In genomic region chr1:55031026-55031779, GRCm38 (mm10) we compare ENCODE assay signal across 18 mouse cellular contexts. TPM values are rescaled to one million over a fixed set of nuclear protein-coding genes. Genes with fewer than 3 reads are reported as not detected.
DNase-seq lines count a peak whose midpoint lies in the region; ATAC-seq and TF ChIP-seq lines count a peak whose summit lies in the region.
"Had no signal": no experiment of that assay in that cellular context is flagged by ENCODE, and none has a peak within 500 bp of the region (broad histone marks: within the 10 kb centered on the region; RNA-seq: fewer than 3 reads in every experiment).

No protein-coding gene starts in this region.

- DNase-seq in testis, postnatal 10 days (ENCODE audit: low spot score) = no peak
- no peak for DNase-seq in liver, embryonic 11.5 days (ENCODE audit: low spot score)
- no peak for DNase-seq in gastrocnemius, postnatal 36 days
- DNase-seq: adrenal gland, adult 2 months; cerebellum, adult 8-10 months; heart, adult 18-20 months; lung, adult 18-20 months; right cerebral cortex, postnatal 25 days; thymus, postnatal 36 days had no signal

- TF ChIP-seq POLR2A in testis, adult 2 months (IDR thresholded peaks at IDR 0.05; ENCODE audit: control insufficient read depth, low read depth, low read length) = no peak

- no peak overlapping the region for H3K9ac ChIP-seq in liver, embryonic 11.5 days (ENCODE audit: low read depth, low read length)
- no peak overlapping the region for H3K9ac ChIP-seq in heart, embryonic 12.5 days
- H3K9ac ChIP-seq in forebrain, embryonic 15.5 days (replicated peaks) = no peak overlapping the region
- H3K9ac ChIP-seq: kidney, embryonic 15.5 days; midbrain, embryonic 12.5 days had no signal

- TF ChIP-seq CTCF in testis, adult 2 months (IDR thresholded peaks at IDR 0.05; ENCODE audit: control insufficient read depth, insufficient read depth, insufficient replicate concordance, low read depth, low read length) = no peak

- no peak overlapping the region for H3K4me3 ChIP-seq in testis, adult 2 months (ENCODE audit: control insufficient read depth, low read depth, low read length)
- no peak overlapping the region for H3K4me3 ChIP-seq in liver, embryonic 11.5 days (ENCODE audit: low read depth, low read length)
- no peak overlapping the region for H3K4me3 ChIP-seq in heart, embryonic 12.5 days
- H3K4me3 ChIP-seq in forebrain, embryonic 15.5 days = no peak overlapping the region
- H3K4me3 ChIP-seq: embryonic facial prominence, embryonic 10.5 days; kidney, embryonic 15.5 days; midbrain, embryonic 12.5 days had no signal

- no peaks in the 10 kb centered on the region for H3K27me3 ChIP-seq in testis, adult 2 months (ENCODE audit: control insufficient read depth, insufficient read depth, low read length)
- no peaks in the 10 kb centered on the region for H3K27me3 ChIP-seq in liver, embryonic 11.5 days (replicated peaks; ENCODE audit: control insufficient read depth, insufficient read depth, low read length)
- no peaks in the 10 kb centered on the region for H3K27me3 ChIP-seq in heart, embryonic 12.5 days (replicated peaks)
- H3K27me3 ChIP-seq in forebrain, embryonic 15.5 days = no peaks in the 10 kb centered on the region
- H3K27me3 ChIP-seq: kidney, embryonic 15.5 days; midbrain, embryonic 12.5 days had no signal

- no peaks in the 10 kb centered on the region for H3K36me3 ChIP-seq in testis, adult 2 months (ENCODE audit: control insufficient read depth, insufficient read depth, low read length)
- no peaks in the 10 kb centered on the region for H3K36me3 ChIP-seq in liver, embryonic 11.5 days (ENCODE audit: control insufficient read depth, insufficient read depth, low read length)
- no peaks in the 10 kb centered on the region for H3K36me3 ChIP-seq in heart, embryonic 12.5 days
- no peaks in the 10 kb centered on the region for H3K36me3 ChIP-seq in forebrain, embryonic 15.5 days
- H3K36me3 ChIP-seq: embryonic facial prominence, embryonic 10.5 days; kidney, embryonic 15.5 days; midbrain, embryonic 12.5 days had no signal

- intact Hi-C loops in gastrocnemius, postnatal 36 days (cut with DNase I) = no loop called here

- peak; percentile 60 for ATAC-seq in liver, embryonic 11.5 days (replicated peaks; ENCODE audit: low FRiP score)
- peak; percentile 74 for ATAC-seq in megakaryocyte-erythroid progenitor cell, adult 5-6 weeks (replicated peaks; ENCODE audit: low FRiP score, low TSS enrichment, poor library complexity, severe bottlenecking)
- no peak for ATAC-seq in heart, embryonic 12.5 days (ENCODE audit: insufficient number of reproducible peaks, low FRiP score)
- no peak for ATAC-seq in forebrain, embryonic 15.5 days (replicated peaks)
- ATAC-seq: hindbrain, embryonic 16.5 days; intestine, postnatal 0 days had no signal

- peak overlapping the region; percentile 21 for H3K4me2 ChIP-seq in liver, embryonic 11.5 days
- H3K4me2 ChIP-seq in heart, embryonic 12.5 days = no peak overlapping the region
- H3K4me2 ChIP-seq in forebrain, embryonic 15.5 days (replicated peaks) = no peak overlapping the region
- H3K4me2 ChIP-seq: kidney, embryonic 15.5 days; midbrain, embryonic 12.5 days had no signal

- no peaks in the 10 kb centered on the region for H3K9me3 ChIP-seq in liver, embryonic 11.5 days (ENCODE audit: control insufficient read depth, low read length)
- no peaks in the 10 kb centered on the region for H3K9me3 ChIP-seq in heart, embryonic 12.5 days (replicated peaks)
- no peaks in the 10 kb centered on the region for H3K9me3 ChIP-seq in forebrain, embryonic 15.5 days
- H3K9me3 ChIP-seq: embryonic facial prominence, embryonic 10.5 days; kidney, embryonic 15.5 days; midbrain, embryonic 12.5 days had no signal

- no peaks in the 10 kb centered on the region; the same call in 1 of the 2 replicates for H3K4me1 ChIP-seq in testis, adult 2 months (ENCODE audit: control insufficient read depth, insufficient read depth, low read length)
- peaks cover 12% of the 10 kb centered on the region for H3K4me1 ChIP-seq in liver, embryonic 11.5 days (replicated peaks; ENCODE audit: control insufficient read depth, insufficient read depth, low read length)
- H3K4me1 ChIP-seq in heart, embryonic 12.5 days (replicated peaks) = no peaks in the 10 kb centered on the region
- H3K4me1 ChIP-seq in forebrain, embryonic 15.5 days = peaks cover 4% of the 10 kb centered on the region; the same call in 1 of the 2 replicates
- H3K4me1 ChIP-seq: embryonic facial prominence, embryonic 10.5 days; kidney, embryonic 15.5 days; midbrain, embryonic 12.5 days had no signal

- peak overlapping the region; percentile 21; the same call in 1 of the 2 replicates for H3K27ac ChIP-seq in testis, adult 2 months (ENCODE audit: control insufficient read depth, insufficient read depth, low read depth, low read length)
- 0 out of 2 replicates have a peak overlapping the region, but pooled peaks have one; percentile 34 for H3K27ac ChIP-seq in liver, embryonic 11.5 days (ENCODE audit: low read depth, low read length)
- H3K27ac ChIP-seq in heart, embryonic 12.5 days (ENCODE audit: poor library complexity, severe bottlenecking) = no peak overlapping the region
- H3K27ac ChIP-seq in forebrain, embryonic 15.5 days (replicated peaks) = no peak overlapping the region
- H3K27ac ChIP-seq: embryonic facial prominence, embryonic 10.5 days; kidney, embryonic 15.5 days; midbrain, embryonic 12.5 days had no signal

RNA-seq across cellular contexts. Expression of gene Sf3b1, which starts 3.9 kb away (rescaled TPM):
- polyA plus RNA-seq in testis, adult 2 months (2012; rRNA removed) = 22.3 and 27.6 TPM in 2 replicates
- polyA plus RNA-seq in liver, embryonic 11.5 days (2014; fragmentation: Nextera tagmentation; extraction: Ambion mirVana) = 223 and 255 TPM in 2 replicates
- total RNA-seq in megakaryocyte-erythroid progenitor cell, adult 5-6 weeks (2014; fragmentation: Nextera tagmentation) = 192 and 240 TPM in 2 replicates
- total RNA-seq in megakaryocyte-erythroid progenitor cell, adult 5-6 weeks (2017) = 311 and 350 TPM in 2 replicates
- polyA plus RNA-seq in heart, embryonic 12.5 days (2016; fragmentation: Nextera tagmentation; extraction: Ambion mirVana) = 208 and 217 TPM in 2 replicates
- total RNA-seq in gastrocnemius, postnatal 36 days (2021) = 10 to 100 TPM; 46.0 to 51.8 TPM
- 391 and 417 TPM in 2 replicates for polyA plus RNA-seq in forebrain, embryonic 15.5 days (2015; fragmentation: Nextera tagmentation; extraction: Ambion mirVana)

RNA-seq across cellular contexts. Expression of gene Coq10b, which starts 21.4 kb away (rescaled TPM):
- polyA plus RNA-seq in testis, adult 2 months (2012; rRNA removed) = 16.0 and 20.5 TPM in 2 replicates
- polyA plus RNA-seq in liver, embryonic 11.5 days (2014; fragmentation: Nextera tagmentation; extraction: Ambion mirVana) = 21.1 and 22.2 TPM in 2 replicates
- 10.8 and 15.6 TPM in 2 replicates for total RNA-seq in megakaryocyte-erythroid progenitor cell, adult 5-6 weeks (2014; fragmentation: Nextera tagmentation)
- 15.7 and 29.5 TPM in 2 replicates for total RNA-seq in megakaryocyte-erythroid progenitor cell, adult 5-6 weeks (2017)
- polyA plus RNA-seq in heart, embryonic 12.5 days (2016; fragmentation: Nextera tagmentation; extraction: Ambion mirVana) = 23.1 and 25.3 TPM in 2 replicates
- 10 to 100 TPM; 13.9 to 30.6 TPM for total RNA-seq in gastrocnemius, postnatal 36 days (2021)
- polyA plus RNA-seq in forebrain, embryonic 15.5 days (2015; fragmentation: Nextera tagmentation; extraction: Ambion mirVana) = 36.0 and 36.6 TPM in 2 replicates

RNA-seq across cellular contexts. Expression of gene Hspe1, which starts 56.7 kb away (rescaled TPM):
- polyA plus RNA-seq in testis, adult 2 months (2012; rRNA removed) = 15.7 and 17.2 TPM in 2 replicates
- polyA plus RNA-seq in liver, embryonic 11.5 days (2014; fragmentation: Nextera tagmentation; extraction: Ambion mirVana) = 894 and 968 TPM in 2 replicates
- total RNA-seq in megakaryocyte-erythroid progenitor cell, adult 5-6 weeks (2014; fragmentation: Nextera tagmentation) = 836 and 866 TPM in 2 replicates
- total RNA-seq in megakaryocyte-erythroid progenitor cell, adult 5-6 weeks (2017) = 921 and 969 TPM in 2 replicates
- polyA plus RNA-seq in heart, embryonic 12.5 days (2016; fragmentation: Nextera tagmentation; extraction: Ambion mirVana) = 427 and 428 TPM in 2 replicates
- 10 to 100 TPM; 77.6 to 87.8 TPM for total RNA-seq in gastrocnemius, postnatal 36 days (2021)
- polyA plus RNA-seq in forebrain, embryonic 15.5 days (2015; fragmentation: Nextera tagmentation; extraction: Ambion mirVana) = 253 and 276 TPM in 2 replicates

RNA-seq across cellular contexts. Expression of gene Hspd1, which starts 56.8 kb away (rescaled TPM):
- 10.3 and 12.8 TPM in 2 replicates for polyA plus RNA-seq in testis, adult 2 months (2012; rRNA removed)
- 809 and 855 TPM in 2 replicates for polyA plus RNA-seq in liver, embryonic 11.5 days (2014; fragmentation: Nextera tagmentation; extraction: Ambion mirVana)
- total RNA-seq in megakaryocyte-erythroid progenitor cell, adult 5-6 weeks (2014; fragmentation: Nextera tagmentation) = 526 and 530 TPM in 2 replicates
- total RNA-seq in megakaryocyte-erythroid progenitor cell, adult 5-6 weeks (2017) = 929 and 1,055 TPM in 2 replicates
- 562 and 569 TPM in 2 replicates for polyA plus RNA-seq in heart, embryonic 12.5 days (2016; fragmentation: Nextera tagmentation; extraction: Ambion mirVana)
- 100 to 1,000 TPM; 158 to 177 TPM for total RNA-seq in gastrocnemius, postnatal 36 days (2021)
- 291 and 296 TPM in 2 replicates for polyA plus RNA-seq in forebrain, embryonic 15.5 days (2015; fragmentation: Nextera tagmentation; extraction: Ambion mirVana)

Comparison
In these comparisons a context has a peak if more than half of its experiments do, and no peak if none do; other contexts are left out.
1. H3K27ac ChIP-seq: peak in testis, adult 2 months (single experiment) and liver, embryonic 11.5 days (single experiment); none in heart, embryonic 12.5 days (single experiment) and forebrain, embryonic 15.5 days (single experiment).
2. ATAC-seq: peak in liver, embryonic 11.5 days (single experiment) and megakaryocyte-erythroid progenitor cell, adult 5-6 weeks (single experiment); none in heart, embryonic 12.5 days (single experiment) and forebrain, embryonic 15.5 days (single experiment).
3. RNA of gene Hspe1, which starts 56.7 kb away (polyA plus RNA-seq): 894 to 968 TPM in liver, embryonic 11.5 days, 427 to 428 TPM in heart, embryonic 12.5 days and 253 to 276 TPM in forebrain, embryonic 15.5 days; 15.7 to 17.2 TPM in testis, adult 2 months; every median in the first group is over 10 times any median in the second.